Mouse (Mus musculus) urinary bladder, postnatal 4 days (tissue): ENCODE measurements around the gene Cmpk1.
A peak's percentile ranks its signal among the peaks of the same experiment; 100 is the strongest.

Experiments
- DNase-seq, 2 experiments: peaks; one replicate each; pipeline ENCODE4 v3.0.0; 2021 to 2022; ENCODE audit warnings: low spot score in 2 of 2

Gene Cmpk1

DNA sequence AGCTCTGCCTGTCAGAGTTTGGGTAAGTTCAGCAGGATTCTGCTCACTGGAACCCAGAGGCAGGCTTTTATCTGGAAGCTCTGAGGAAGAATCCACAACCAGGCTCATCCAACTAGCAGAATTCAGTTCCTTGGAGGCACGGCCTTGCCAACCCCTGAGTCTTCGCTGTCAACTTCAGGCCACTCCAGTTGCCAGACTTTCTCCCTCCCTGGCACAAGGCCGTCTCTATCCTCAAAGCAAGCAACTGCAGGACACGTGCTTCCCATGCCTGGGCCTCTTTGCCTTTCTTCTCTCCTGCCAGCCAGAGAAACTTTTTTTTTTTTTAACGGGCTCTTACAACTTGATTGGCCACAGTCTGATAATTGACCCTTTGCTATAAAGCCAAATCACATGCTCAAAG, 42.0 kb downstream of the Cmpk1 start:
- DNase-seq: no peak

- DNase-seq: no peak
These were observed 44.5 kb downstream of the Cmpk1 start for GRCm38 (mm10) chr4:114942583-114942982.

DNA sequence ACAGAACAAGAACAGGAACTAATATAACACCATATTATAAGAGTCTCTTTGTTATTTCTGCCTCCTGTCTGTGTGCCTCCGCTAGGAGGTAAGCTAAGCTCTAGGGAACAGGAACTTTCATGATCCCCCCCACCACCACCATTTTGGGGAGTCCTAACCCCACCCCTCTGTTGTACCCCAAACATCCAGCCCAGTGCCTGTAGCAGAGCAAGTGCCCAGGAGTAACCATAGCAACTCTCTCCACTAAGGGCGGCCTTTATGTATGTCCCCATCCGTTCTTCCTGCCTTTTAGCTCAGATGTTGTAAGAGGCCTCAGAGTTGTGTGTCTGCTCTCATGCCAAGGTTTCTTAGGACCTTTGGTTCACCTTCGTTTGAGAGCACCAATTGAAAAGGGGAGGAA, 44.9 kb downstream of the Cmpk1 start:
- no peak for DNase-seq

- no peak for DNase-seq
These were observed 45.7 kb downstream of the Cmpk1 start for GRCm38 (mm10) chr4:114941311-114941710.

DNA sequence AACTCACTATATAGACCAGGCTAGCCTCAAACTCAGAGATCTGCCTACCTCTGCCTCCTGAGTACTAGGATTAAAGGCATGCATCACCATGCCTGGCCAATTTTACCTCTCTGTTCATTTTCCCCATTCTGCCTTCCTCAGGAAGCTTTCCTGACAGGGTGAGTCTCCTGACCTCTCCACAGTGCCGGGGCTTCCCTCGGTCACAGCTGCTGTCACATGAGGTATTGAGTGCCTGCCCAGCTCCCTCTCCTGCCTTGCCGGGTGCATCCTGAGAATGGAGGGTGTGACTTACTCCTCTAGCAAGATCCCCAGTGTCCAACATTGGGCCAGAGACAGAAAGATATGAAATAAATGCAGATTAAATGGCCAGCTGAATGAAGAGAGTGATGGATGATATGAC, 48.8 kb downstream of the Cmpk1 start:
- no peak for DNase-seq

GRCm38 (mm10) chr4:114937459-114938047, 49.5 kb downstream of the Cmpk1 start:
- DNase-seq: no peak

- DNase-seq: no peak
These were observed 52.9 kb downstream of the Cmpk1 start for GRCm38 (mm10) chr4:114934188-114934587.

GRCm38 (mm10) chr4:114932747-114933146, 54.3 kb downstream of the Cmpk1 start:
- DNase-seq: no peak

GRCm38 (mm10) chr4:114929155-114929554, 57.9 kb downstream of the Cmpk1 start:
- no peak for DNase-seq

DNA sequence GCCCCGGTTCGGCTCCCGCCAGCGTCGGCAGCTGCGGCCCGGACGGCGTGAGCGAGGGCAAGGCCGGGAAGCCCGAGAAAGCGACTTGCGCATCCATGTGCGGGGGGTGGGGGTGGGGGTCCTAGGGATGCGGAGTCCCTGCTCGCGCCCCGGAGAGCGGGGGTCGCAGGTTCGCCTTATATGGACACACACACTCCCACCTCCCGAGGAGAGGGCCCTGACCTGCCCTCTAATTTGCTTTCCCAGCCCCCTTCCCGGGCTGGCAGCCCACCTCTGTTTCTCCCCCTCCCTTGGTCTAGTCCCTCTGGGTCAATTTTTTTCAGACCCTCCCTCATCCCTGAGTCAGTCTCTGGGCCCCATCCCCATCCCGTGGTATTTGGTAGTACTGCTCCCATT, 61.1 kb downstream of the Cmpk1 start, which contains the start of gene Foxe3:
Gene Foxe3 (minus strand): TSS at position 97 of the 396 bp plus-strand sequence.
- no peak for DNase-seq

- no peak for DNase-seq
These were observed 61.8 kb downstream of the Cmpk1 start for GRCm38 (mm10) chr4:114924971-114925916.

DNA sequence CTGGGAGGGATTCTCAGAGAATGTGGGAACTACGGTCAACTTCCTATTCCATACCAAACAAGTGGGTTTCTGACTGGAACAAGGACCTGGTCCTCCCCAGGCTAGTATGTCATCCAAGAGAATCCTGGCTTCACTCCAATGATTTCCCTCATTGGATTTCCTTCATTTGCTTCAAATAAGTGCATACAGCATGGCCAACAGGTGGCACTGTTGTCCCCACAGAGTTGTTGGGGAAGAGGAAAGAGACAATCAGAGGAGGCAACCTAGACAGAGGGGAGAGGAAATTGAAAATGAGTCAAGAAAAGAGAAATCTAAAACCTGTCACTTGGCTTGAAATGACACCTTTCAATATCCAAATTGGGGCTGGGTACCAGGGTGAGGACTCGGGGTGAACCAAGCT, 70.0 kb downstream of the Cmpk1 start:
- DNase-seq: no peak

DNA sequence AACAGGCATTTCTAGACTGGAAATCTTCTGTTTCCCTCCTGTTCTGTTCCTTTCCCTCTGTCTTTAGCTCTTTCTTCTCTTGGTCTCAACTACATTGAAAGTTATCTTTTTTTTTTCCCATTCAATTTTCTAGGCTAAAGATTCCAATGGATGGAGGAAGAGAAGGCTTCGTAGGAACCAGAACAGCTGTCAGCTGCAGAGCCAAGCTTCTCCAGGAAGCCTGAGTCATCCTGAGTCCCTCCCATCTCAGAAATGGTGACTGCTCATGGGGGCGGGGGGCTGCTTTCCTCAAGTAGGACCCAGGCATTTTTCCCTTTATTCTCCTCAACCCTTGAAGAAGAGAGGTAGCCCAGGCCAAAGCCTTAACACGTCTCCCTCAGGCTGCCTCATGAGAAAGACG, 71.0 kb downstream of the Cmpk1 start:
- no peak for DNase-seq

- DNase-seq: peak; percentile 40 to 70
These were observed 73.5 kb downstream of the Cmpk1 start for GRCm38 (mm10) chr4:114913594-114913962.

DNA sequence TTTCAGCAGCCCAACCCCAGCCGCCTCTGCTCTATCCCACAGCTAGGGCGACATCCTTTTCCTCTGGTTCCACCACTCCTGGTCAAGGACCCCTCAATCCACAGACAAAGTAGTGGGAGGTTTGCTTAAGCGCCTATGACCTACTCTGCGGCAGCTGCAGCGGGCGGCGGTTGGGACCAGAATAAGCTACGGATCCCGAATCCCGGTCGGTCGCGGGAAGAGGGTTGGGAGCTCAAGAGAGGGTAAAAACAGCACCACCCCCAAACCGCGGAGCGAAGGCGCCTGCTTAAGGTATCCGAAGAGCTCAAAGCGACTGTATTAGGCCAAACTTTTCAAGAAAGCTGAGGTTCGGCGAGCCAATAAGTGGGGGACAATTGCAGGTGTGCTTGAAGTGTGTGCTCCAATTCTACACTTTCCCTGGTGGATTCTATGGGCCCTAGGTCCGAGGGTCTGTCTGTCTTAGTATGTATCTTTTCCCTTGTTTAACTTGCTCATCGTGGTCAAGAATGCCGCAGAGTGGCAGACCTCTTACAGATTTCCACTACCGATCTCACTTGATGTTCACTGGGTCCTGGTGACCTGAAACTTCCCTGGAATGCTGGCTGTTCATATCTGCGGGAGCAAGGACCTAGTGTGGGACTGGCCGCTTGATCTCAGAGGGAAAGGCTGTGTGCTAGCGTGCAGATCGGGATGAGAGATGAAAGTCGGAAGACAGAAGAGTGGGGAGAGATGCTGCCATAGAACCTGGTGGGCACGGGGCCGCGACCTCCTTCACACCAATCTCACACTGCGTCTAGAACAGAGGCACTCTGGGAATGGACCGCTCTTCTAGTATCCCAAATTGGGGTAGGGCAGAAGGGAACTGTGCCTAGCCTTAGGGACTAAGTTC, 74.1 kb downstream of the Cmpk1 start:
- no peak for DNase-seq

- DNase-seq: no peak
These were observed 77.2 kb downstream of the Cmpk1 start for GRCm38 (mm10) chr4:114909602-114910484.
